Mouse (Mus musculus) C2C12 (cell line): ENCODE results near the gene Vipas39.

Experiments
- CEBPB ChIP-seq: IDR thresholded peaks from one replicate; pipeline ENCODE4 v1.6.1; 2011; ENCODE audit warnings: low read depth, mild to moderate bottlenecking, control low read depth, moderate library complexity
- CTCF ChIP-seq: IDR thresholded peaks from one replicate; pipeline ENCODE4 v1.5.1; 2011; ENCODE audit not compliant: control insufficient read depth, insufficient read depth, insufficient read length
- FOSL1 ChIP-seq: IDR thresholded peaks from one replicate; pipeline ENCODE4 v1.8.0; 2011; ENCODE audit warnings: mild to moderate bottlenecking, low read length; ENCODE audit not compliant: poor library complexity, insufficient read depth, severe bottlenecking
- MAX ChIP-seq: IDR thresholded peaks from one replicate; pipeline ENCODE4 v1.6.1; 2011; ENCODE audit warnings: mild to moderate bottlenecking, control low read depth
- MYOD1 ChIP-seq: IDR thresholded peaks from one replicate; pipeline ENCODE4 v1.6.1; 2011; ENCODE audit warnings: low read depth; ENCODE audit not compliant: control insufficient read depth, insufficient read length
- MYOG ChIP-seq: IDR thresholded peaks from one replicate; pipeline ENCODE4 v1.6.1; 2011; ENCODE audit not compliant: control insufficient read depth, insufficient read length; ENCODE audit errors: extremely low read depth
- USF1 ChIP-seq: IDR thresholded peaks from one replicate; pipeline ENCODE4 v1.6.1; 2011; ENCODE audit warnings: low read depth, mild to moderate bottlenecking, control low read depth, moderate library complexity

DNA sequence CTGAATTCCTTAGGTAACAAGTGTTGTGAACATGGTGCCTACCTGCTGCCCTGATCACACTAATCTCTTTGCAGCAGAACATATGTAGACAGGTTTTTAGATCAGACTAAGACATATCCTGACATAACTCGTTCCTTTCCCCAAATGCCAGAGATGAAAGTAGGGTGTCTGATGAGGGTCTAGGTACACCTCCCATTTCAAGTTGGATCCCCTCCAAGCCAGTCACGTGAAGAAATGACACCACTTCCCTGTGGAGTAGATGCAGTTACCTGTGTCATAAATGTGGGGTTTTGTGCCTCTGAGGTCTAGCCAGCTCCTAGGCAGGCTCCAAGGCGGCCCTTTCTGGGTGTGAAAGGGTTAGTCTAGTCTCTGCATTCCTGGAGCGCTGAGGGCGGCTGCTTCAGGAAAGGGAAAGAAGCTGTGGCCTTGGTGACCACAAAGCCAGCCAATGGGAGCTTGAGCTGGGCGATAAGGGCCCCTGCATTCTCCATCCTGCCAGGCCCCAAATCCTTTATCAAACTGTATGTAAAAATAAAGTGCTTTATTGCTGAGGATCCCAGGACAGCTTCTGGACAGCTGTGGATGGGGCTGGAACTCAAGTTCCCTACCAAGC lies 12.2 kb upstream of the Vipas39 start:
- no peak for TF ChIP-seq CTCF
- peak; percentile 30 for TF ChIP-seq USF1
- no peak for TF ChIP-seq MAX
- no peak for TF ChIP-seq CEBPB
- no peak for TF ChIP-seq FOSL1
- no peak for TF ChIP-seq MYOG
- TF ChIP-seq MYOD1 = no peak
